Mouse (Mus musculus) spleen, postnatal 14 days (tissue): ENCODE measurements around the gene Plekha8.
A peak's percentile ranks its signal among the peaks of the same experiment; 100 is the strongest.

Experiments used
- DNase-seq, 2 experiments: peaks; one replicate each; pipeline ENCODE4 v3.0.0; 2021 to 2022; ENCODE audit warnings: low spot score in 2 of 2

Gene Plekha8

DNA sequence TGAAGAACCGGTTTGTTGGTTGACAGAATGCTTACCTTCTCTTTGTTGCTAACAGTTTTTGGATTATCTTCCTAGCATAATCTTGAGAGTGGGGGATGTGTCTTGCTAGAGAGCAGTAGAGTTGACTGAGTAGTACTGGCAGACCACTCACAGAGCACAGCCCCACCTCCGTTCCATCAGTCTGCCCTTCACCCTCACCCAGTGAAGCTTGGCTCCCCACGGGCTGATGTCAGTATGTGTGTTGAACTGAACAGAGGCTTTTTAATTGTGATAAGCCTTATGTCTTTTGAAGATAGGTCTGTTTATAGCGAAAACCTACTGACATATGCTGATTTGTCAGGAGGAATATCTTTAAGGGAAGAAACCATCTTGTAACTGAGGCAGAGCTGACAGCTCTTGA lies 48.3 kb downstream of the Plekha8 start:
- DNase-seq, result no peak

DNA sequence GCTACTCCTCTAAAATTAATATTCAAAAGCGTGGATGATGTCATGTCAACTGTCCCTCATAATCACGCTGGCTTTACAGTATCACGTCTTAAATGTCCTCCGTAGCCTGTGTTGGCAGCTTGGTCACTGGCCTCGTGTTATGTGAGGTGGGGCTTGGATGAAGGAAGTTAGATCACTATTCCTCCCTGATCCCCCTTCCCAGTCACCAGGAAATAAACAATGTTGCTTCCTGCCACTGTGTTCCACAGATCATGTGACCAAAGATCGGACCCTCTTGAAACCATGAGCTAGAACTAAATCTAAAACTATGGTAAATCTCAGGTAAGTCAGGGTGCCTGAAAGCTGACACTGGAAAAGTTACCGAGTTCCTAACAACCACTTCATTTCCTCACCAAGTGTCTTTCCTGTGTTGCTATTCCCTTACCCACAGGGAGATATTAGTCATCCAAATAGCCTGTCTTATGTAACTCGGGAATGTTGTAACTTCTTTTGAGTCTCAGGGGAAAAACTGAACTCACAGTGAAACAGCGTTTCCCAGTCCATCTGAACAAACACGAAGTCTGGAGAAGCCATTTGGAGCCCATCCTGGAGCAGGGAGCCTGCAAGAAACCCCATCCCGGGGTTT lies 60.7 kb downstream of the Plekha8 start:
- no peak for DNase-seq

DNA sequence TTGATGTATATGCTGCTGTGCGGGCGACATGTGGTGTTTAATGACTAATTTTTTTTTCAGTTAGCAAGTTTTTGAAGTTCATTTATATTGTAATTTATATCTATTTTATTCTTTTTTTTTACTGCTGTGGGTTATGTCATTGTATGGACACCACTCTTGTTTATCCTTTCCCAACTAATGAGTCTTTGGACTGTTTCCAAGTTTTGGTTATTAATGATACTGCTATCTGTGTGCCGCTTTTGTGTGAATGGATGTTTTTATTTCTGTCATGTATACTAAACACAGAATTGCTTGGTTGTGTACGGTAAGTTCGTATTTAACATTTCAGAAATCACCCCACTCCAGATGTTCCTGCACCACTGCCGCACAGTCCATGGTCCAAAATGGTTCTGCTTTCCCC lies 63.0 kb downstream of the Plekha8 start:
- DNase-seq, result no peak

DNA sequence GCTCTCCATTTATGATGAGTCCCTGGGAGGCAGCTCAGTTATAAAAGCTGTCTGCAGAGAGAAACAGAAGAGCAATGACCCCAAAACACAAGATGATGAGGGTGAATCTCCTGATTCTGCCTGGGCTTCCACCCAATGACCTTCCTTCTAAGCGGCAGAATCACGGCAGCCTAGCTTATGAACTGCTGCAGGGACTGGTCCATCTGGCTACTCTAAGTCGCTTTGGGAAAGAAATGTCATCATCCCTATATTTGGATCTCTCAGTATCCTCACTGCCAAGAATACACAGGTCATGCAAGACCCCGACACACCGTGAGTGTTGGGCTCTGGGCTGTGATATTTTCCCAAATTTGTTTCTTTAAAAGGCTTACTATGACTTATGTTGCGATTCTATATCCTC lies 75.0 kb downstream of the Plekha8 start:
- DNase-seq, result no peak

DNA sequence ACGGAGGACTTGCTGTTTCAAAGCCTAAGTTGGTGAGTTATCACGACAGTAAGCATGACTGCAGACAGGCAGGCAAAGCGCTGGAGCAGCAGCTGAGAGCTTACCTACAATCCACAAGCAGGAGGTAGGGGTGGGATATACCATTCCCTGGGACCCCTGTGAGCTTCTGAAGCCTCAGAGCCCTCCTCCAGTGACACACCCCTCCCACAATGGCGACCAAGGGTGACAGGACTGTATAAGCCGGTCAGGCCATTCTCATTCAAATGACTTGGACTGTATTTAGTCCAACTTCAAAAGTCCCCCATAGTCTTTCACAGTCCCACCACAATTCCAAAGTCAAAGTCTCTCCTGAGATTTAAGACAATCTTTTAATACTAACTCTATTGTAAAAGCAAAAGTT lies 78.0 kb downstream of the Plekha8 start:
- no peak for DNase-seq

DNA sequence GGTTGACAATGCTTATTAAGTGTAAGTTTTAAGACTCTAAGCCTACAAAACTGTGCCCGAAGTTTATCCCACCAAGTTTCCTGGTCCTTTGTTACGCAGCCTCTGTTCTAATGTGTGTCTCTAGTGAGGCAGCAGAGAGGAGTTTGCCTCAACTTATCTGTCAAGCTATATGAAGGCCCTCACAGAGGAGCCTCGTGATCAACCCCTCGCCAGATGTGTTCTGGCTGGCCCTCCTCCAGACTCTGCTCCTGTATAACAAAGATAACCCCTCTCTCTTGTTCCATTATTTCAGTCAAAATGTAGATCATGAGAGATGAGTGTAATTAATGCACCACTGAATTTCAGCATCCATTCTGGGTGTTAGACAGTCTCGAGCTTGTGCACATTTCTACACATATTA lies 84.8 kb downstream of the Plekha8 start:
- DNase-seq, result peak; percentile 43 to 56

DNA sequence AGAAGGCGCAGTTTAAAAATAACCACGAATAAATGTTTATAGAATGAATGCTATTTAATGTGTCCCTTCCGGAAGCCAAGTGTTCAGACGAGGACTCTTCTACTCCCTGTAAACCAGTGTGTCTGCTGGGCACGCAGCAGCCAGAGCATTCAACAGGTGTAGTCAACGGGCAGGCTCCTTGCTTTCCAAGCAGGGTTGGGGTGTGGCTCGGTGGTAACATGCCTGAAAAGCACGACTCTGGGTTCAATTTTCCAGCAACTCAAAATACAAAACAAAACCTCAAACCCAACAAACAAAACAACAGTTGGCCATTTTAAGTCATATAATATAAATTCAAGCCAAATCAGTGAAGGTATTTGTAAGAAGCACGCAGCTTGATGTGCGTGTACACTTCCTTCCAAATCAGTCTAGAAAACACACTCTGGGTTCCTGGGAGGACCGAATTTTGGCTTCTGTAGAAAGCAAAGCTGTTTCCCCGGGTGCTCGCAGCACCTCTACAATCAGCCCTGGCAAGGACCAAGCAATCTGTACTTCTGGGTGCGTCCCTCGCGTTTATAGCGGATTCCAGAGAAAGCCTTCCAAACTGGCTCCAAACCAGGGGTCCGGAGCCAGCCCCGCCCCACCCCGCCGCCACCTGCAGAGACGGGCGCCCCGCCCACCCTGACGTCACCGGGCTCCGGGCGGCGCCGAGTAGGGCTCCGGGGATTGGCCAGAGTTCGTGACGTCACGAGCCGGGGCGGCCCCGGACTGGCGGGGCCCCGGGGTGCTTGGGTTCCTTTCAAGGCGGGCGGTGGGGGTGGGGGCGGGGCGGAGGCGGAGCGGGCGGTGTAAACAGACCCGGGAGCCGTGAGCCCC lies 86.2 kb downstream of the Plekha8 start, which contains the start of gene Mturn:
Gene Mturn, plus strand, starts transcription at position 734 of the 855 bp plus-strand sequence.
- peak; percentile 98 to 100 for DNase-seq

DNA sequence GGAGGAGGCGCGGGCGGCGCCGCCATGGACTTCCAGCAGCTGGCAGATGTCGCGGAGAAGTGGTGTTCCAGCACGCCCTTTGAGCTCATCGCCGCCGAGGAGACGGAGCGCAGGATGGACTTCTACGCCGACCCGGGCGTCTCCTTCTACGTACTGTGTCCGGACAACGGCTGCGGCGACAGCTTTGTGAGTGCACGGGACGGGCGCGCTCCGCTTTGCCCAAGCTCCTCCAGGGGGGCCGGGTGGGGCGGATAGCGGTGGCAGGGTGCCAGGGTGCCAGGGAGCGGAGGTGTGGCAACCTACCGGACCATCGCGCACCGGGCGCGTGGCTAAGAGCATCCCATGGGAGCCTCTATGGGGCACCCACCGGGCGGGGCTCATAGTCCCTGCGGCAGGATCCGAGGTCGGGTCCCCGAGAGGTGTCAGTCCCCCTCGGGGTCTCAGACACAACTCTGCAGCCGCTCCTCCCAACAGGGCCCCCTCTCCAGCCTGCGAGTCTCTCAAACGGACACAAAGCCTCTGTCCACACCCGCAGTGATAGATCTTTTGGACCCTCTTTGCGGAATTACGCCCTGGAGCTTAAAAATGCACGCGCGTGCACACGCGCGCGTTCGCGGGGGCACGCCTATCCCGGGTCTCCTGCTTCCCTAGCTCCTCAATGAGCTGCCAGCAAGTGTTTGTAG lies 87.0 kb downstream of the Plekha8 start:
- peak in 1 of 2 experiments; percentile 62 for DNase-seq

DNA sequence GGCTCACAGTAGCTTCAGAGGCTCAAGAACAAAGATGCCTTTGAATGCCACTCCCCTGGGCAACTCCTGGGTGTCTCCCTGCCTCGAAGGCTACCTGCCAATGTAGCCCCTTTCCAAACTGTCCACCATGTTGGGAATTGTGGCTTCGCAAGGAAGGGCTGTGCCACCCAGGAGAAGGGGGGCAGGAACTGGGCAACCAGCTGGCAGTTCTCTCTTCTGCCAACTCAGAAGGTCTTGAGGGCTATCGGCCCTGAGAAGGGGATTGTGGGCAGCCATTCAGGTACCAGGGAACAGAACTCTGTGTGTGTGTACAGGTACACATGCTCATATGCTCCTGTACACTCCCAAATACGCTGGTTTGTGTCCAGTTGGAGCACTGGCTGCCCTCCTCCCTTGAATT lies 89.2 kb downstream of the Plekha8 start:
- DNase-seq, result no peak

DNA sequence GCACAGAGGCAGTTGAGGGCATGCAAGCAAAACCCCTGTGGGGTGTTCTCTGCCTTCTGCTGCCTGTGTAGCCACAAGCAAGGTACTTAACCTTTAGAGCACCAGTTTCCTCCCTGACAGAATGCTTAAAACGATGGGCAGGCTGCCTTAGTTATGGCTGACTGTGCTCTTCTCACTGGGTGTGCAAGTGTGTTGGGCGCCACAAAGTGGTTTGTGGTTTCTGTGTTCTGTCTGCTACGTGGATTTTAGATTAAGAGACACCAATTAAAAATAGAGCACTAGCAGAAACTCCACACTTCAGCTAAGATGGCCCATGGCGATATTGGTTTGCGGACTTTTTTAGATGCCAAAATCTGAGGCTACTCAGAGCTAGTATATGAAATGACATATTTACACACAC lies 90.2 kb downstream of the Plekha8 start:
- no peak for DNase-seq

DNA sequence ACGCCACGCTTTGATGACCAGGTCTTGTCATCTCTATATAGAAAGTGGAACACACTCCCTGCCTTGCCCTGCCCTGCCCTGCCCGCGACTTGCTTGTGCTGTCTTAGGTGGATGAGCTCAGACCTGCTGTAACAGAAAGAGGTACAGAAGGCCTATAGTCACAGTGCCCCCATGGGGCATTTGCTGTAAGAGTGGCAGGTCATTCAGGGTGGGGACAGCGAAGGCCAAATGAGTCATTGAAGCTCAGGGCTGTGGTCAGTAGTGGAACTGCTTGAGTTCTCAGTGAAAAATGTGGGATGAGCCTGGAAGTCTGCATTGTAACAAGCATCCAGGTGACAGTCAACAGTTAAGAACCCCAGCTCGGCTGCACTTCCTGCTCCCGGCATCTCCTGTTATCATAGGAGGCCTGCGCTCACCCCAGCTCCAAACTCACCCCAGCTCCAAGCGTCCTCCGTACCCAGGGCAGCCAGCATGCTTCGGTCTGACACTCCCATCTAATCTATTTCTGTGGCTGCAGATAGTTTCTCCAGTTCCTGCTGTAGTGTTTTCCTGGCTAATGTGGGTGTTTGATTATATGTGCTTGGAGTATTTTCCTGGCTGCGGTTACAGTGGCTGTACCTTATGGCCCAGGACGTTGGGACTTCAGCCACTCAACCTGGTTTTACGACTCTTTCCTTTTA lies 90.9 kb downstream of the Plekha8 start:
- DNase-seq, result no peak

DNA sequence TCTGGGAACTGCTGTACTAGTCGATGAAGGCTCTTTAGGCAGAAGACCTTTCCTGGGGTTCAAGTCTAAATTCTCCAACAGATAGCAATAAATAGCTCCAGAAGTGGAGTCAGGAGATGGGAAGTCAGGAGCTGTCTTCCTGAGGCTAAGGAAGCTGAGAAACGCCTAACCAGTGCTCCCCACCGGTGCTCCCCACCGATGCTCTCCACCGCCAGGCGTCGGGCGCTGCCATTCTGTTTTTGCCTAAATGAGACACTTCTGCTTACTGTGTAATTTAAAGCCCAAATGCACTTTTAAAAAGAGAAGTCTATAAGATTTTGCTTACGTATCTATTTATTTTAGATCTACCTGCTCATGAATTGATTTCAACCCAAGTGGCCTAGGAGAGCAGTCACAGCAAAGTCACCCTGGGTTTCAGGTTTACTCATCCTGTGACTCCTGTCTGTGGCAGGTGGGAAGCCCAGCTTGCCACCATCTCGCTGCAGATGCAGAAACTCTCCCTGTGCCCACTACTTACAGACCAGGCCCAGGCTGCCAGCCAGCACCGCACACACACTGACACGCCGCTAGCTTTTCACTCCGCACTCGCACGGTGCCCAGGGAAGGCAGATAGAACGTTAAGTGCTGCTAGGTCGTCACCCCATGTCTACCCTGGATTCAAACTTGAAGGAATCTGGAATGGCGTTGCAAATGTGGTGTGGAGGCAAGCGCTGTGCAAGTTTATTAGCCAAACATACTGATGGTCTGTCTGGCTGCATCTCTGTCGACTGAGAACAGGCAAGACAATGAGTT lies 92.2 kb downstream of the Plekha8 start:
- DNase-seq, result no peak

DNA sequence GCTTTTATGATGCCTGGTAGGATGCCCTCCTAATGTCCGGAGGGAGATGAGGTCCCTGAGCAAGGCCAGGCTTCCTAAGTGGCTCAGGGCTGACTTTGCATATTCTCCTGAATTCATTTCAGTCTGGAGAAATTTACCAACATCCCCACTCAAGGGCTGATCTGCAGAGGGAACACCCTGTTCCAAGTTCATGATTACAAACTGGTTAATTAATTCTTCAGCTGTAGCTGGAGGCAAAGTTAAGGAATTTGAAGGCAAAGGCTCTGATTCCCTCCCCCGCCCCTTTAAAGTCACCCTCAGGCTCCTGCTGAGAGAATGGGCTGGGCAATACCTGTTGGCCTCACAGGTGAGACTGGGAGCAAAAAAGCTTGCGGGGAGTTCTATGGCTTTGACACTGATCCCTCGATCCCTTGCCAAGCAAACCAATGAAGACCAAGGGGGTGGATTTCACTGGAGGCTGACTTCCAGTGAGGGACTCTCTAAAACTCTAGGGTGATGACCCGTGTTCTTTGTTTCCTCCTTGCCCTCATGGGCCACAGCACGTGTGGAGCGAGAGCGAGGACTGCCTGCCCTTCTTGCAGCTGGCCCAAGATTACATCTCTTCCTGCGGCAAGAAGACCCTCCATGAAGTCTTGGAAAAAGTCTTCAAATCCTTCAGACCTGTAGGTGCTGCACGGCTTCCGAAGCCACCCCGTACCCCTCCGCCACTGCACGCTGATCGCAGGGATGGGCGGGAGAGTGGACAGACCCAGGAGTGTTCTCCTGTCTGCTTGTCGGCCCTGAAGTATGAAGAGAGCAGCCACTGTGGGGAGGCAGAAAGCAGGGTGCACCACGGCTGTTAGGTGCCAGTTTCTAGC lies 93.8 kb downstream of the Plekha8 start:
- DNase-seq, result no peak

DNA sequence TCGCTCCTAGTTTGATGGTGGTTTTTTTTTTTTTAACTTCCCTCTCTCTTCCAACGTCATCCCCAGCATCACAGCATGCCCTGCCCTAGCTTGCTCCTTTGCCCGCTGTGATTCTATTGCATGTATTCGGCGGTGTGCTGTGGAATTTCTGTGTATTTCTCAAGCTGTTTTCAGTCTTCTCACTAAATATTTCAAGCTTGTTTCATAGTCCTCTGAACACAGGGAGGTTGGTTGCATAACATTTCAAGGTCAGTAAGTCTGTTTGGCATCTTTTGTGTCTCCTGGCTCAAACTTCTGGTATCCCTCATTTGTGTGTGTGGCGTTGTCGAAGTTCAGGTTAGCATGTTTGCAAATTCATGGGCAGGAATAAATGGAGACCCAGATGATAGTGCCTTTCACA lies 94.8 kb downstream of the Plekha8 start:
- DNase-seq, result no peak

DNA sequence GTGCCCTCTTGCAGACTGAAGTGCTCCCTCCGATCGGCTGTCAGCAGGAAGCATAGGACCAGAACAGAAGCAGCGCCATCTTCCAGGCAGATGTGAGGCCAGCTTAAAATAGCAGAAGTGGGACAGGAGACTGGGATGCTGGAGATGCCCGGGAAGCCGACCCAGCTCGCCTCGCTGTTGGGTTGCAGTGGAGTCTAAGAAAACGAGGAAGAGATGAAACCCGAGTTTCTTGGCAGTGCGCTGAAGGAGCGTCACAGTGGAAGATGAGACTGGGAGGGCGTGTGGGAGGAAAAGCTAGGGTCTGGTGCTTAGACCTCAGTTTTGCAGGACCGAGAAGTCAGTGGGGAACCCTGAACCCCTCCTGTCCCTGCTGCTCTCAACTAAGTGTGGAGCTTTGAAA lies 95.9 kb downstream of the Plekha8 start:
- no peak for DNase-seq

DNA sequence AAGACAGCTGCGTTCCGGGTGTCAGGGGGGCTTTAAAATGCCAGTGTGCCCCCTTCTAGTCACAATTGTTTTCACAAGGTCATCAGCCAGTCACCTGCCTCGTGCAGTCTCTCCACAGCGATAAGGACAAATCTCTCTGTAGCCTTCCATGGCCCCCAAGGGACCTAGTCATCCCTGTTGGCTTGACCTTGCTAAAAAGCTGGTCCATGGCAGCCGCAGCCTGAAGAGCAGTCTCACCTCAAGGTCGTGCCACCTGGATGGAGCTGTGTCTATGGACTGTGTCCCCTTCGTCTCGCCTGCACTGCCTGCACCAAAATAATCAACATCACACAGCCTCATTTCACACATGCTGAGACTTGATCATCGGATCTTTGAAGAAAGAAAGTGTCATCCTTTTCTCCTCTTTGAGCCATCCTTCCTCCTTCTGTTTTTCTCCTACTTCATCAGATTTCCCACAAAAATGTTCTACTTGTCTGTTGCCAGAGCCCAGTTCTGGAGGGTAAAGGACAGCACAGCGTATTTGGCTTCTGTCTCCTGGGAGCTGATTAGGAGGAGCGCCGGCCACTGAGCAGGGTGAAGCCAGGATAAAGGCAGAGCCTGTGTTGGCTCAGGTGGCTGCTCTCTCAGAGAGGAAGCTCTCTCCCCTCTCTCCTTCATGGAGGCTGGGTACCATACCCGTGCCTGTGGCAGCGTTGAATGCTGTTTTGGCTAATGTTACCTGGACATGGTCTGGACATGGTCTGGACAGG lies 96.6 kb downstream of the Plekha8 start:
- DNase-seq, result no peak

DNA sequence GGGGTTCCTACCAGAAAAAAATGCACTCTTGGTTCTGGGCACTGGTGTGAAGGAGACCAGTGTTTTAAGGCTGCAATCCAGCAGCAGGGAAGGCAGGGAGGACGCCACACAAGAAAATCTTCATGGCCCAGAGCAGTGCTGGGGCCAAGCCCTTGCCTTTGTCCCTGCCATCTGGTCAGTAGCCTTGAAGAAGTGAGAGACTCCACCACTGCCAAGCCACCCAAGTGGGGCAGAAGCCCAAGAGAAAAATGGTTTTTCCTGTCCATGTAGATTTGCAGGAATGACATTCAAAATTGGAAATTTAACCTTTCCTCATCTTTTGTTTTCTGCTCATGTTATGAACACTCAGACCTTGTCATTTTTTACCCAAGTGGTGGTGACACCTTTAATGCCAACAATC lies 97.3 kb downstream of the Plekha8 start:
- DNase-seq, result no peak

DNA sequence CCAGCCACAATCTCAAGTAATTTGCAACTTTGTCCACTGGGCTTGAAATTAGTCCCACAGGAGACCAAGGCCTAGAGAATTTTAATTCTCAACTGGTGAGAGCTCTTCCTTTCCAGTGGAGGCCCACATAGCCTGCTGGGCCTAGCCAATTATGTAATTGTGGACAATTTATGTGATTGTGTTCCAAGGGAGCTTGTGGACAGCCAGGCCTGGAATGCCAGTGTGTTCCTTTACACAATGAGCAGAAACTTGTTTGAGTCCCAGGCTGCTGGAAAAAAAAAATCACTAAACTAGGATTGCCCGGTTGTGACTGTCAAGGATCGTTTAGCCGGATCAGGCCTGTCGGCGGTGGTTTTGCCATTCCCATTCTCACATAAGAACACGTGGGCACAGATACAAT lies 98.4 kb downstream of the Plekha8 start:
- DNase-seq, result no peak
